Mouse (Mus musculus) erythroblast, embryonic 14.5 days (primary cell): ENCODE data around the gene Syngr1.

ENCODE experiments used
- GATA1 ChIP-seq: IDR thresholded peaks from 2 replicates; pipeline ENCODE4 v1.6.1; 2012; ENCODE audit warnings: low read length, inconsistent platforms, mixed read lengths
- TAL1 ChIP-seq: IDR thresholded peaks from 3 replicates; pipeline ENCODE4 v1.6.1; 2012; ENCODE audit warnings: low read length, inconsistent platforms, mixed read lengths

DNA sequence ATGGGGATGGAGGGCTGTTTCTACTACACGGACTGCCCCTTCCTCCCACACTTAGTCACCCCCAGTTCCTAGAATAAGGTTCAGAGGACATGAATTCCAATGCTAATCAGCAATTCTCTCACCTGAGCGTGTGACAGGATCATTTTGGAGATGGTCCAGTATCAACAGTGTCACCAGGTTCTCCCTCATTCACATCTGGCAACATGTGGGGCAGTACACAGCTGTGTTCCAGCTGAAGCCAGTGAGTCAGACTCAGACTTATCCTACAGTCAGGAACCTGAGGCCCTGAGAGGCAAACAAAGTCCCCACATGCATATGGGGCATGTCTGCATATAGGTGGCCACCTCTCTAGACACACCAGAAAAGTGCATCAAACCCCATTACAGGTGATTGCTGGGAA is 43.9 kb upstream of the Syngr1 start:
- no peak for TF ChIP-seq GATA1
- TF ChIP-seq TAL1, result no peak
